Mouse (Mus musculus) MEL (cell line): ENCODE measurements around the gene Itk.
A peak's percentile ranks its signal among the peaks of the same experiment; 100 is the strongest.

ENCODE experiments used
- JUND ChIP-seq: IDR thresholded peaks from 2 replicates; pipeline ENCODE4 v1.6.1; 2011; ENCODE audit warnings: low read depth, mild to moderate bottlenecking, improper control_type of control experiment, low read length
- MYC ChIP-seq: IDR thresholded peaks from 2 replicates; pipeline ENCODE4 v1.6.1; 2011; ENCODE audit warnings: low read depth, mild to moderate bottlenecking, low read length, improper control_type of control experiment, moderate library complexity
- POLR2A ChIP-seq, 2 experiments: IDR thresholded peaks; 2 replicates each; pipeline ENCODE4 v1.6.1; 2011 to 2012; ENCODE audit warnings: low read length in 2 of 2, mild to moderate bottlenecking in 2 of 2, control low read depth in 1 of 2, improper control_type of control experiment in 1 of 2, low read depth in 1 of 2, moderate library complexity in 1 of 2; ENCODE audit not compliant: control insufficient read depth in 1 of 2, insufficient read depth in 1 of 2, poor library complexity in 1 of 2
- RCOR1 ChIP-seq: IDR thresholded peaks from 2 replicates; pipeline ENCODE4 v1.6.1; 2012; ENCODE audit warnings: low read depth, mild to moderate bottlenecking, inconsistent platforms, low read length, improper control_type of control experiment

GRCm38 (mm10) chr11:46311181-46311702 lies 78.1 kb downstream of the Itk start:
- TF ChIP-seq MYC, result no peak
- no peak for TF ChIP-seq RCOR1
- 0 out of 4 replicates have a peak, but pooled peaks of 1 of the 2 experiments have one; percentile 2 for TF ChIP-seq POLR2A (IDR thresholded peaks at IDR 0.05; ENCODE audit: control insufficient read depth in 1 of 2, insufficient read depth in 1 of 2, low read depth in 1 of 2, low read length in 2 of 2, poor library complexity in 1 of 2)
- TF ChIP-seq JUND, result no peak
